Mouse (Mus musculus) hindbrain, embryonic 12.5 days (tissue): ENCODE results near the gene Rpf2. TPM values are rescaled to one million over a fixed set of nuclear protein-coding genes. Genes with fewer than 3 reads are reported as not detected.

Source experiments
- ATAC-seq: fragments of 200-750 bp; cut with Nextera tagmentation; 2 replicates; pipeline ENCODE4 v1.8.0; 2017; ENCODE audit warnings: moderate TSS enrichment; ENCODE audit not compliant: low FRiP score
- H3K27ac ChIP-seq: fragments of 300-500 bp; sonication (generic); 2 replicates; pipeline ENCODE4 v1.5.1; 2016; ENCODE audit warnings: mild to moderate bottlenecking
- H3K27me3 ChIP-seq: fragments of 300-500 bp; sonication (generic); 2 replicates; pipeline ENCODE4 v1.6.1; 2016; ENCODE audit warnings: mild to moderate bottlenecking
- H3K36me3 ChIP-seq: fragments of 300-500 bp; sonication (generic); 2 replicates; pipeline ENCODE4 v1.6.1; 2016; ENCODE audit warnings: mild to moderate bottlenecking
- H3K4me1 ChIP-seq: fragments of 300-500 bp; sonication (generic); 2 replicates; pipeline ENCODE4 v1.6.1; 2016
- H3K4me2 ChIP-seq: fragments of 300-500 bp; sonication (generic); replicated peaks from 2 replicates; pipeline ENCODE4 v1.6.1; 2016; ENCODE audit warnings: mild to moderate bottlenecking
- H3K4me3 ChIP-seq: fragments of 300-500 bp; sonication (generic); 2 replicates; pipeline ENCODE4 v1.5.1; 2016; ENCODE audit warnings: mild to moderate bottlenecking
- H3K9ac ChIP-seq: fragments of 300-500 bp; sonication (generic); 2 replicates; pipeline ENCODE4 v1.6.1; 2016; ENCODE audit warnings: mild to moderate bottlenecking, moderate library complexity
- H3K9me3 ChIP-seq: fragments of 300-500 bp; sonication (generic); replicated peaks from 2 replicates; pipeline ENCODE4 v1.6.1; 2016; ENCODE audit warnings: mild to moderate bottlenecking
- WGBS: fragments of 180-500 bp; shearing (Covaris S2); methylation state at CpG from one replicate; pipeline ENCODE4 v1.1.7; 2016; 5-methylcytosine and 5-hydroxymethylcytosine counted together
- polyA plus RNA-seq: library from polyadenylated mRNA; unstranded; fragments of >200 nt; fragmentation: Nextera tagmentation; extraction: Ambion mirVana; gene quantifications from 2 replicates; pipeline ENCODE4 v1.2.1, GENCODE M21; 2016

Gene Rpf2
- polyA plus RNA-seq, 1 experiment from 2014 or later = 65.4 TPM

DNA sequence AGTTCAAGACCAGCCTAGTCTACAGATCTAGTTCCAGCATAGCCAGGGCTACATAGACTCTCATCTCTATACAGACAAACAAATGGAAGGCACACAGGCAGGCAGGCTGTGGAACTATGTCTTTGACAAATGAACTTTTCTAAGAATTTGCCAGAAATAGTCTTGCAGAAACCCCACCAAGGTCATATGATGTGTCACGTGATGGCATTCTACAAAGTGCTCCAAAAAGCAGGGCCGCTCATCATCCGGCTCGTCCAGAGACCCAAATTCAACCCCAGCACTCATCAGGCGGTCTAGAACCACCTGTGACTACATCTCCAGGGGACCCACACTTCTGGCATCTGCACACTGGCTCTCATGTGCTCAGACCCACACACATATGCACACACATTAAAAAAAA, 9.0 kb downstream of the Rpf2 start:
- WGBS = 98% methylated on average over 5 of the region's 5 CpGs
- Histone ChIP-seq H3K27me3 (no peaks in the 10 kb centered on the region), H3K27ac (no peak overlapping the region), H3K9me3 (no peaks in the 10 kb centered on the region), H3K4me1 (no peaks in the 10 kb centered on the region), H3K9ac (no peak overlapping the region), H3K36me3 (peaks cover 59% of the 10 kb centered on the region), H3K4me3 (no peak overlapping the region), H3K4me2 (no peak overlapping the region)
- ATAC-seq = no peak

- H3K9ac ChIP-seq = no peak overlapping the region
- no peak overlapping the region for H3K27ac ChIP-seq
- no peaks in the 10 kb centered on the region for H3K9me3 ChIP-seq
- H3K36me3 ChIP-seq = peaks cover 64% of the 10 kb centered on the region
- no peaks in the 10 kb centered on the region for H3K27me3 ChIP-seq
- ATAC-seq = no peak
- no peaks in the 10 kb centered on the region for H3K4me1 ChIP-seq
- no peak overlapping the region for H3K4me2 ChIP-seq
- 87% methylated on average over 3 of the region's 3 CpGs for WGBS
- H3K4me3 ChIP-seq = no peak overlapping the region
Observed at GRCm38 (mm10) chr10:40233241-40233640, 13.6 kb downstream of the Rpf2 start.

DNA sequence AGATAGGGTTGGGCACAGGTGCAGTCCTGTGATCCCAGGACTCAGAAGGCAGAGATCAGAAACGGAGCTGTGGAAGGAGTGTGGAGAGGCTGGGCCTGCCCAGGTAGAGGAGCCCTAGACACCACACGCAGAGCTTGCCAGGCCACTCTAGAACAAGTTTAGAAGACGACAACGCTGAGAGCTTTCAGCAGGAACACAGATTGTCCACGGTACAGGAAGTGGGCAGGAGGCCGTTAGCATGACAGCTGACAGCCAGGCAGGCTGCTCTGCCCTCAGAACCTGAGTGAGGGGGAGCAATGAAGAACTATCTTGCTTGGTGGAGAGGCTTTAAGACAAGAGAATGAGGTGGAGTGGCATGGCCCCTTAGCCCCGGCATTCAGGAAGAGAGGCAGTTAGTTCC, 14.4 kb downstream of the Rpf2 start:
- peaks cover 61% of the 10 kb centered on the region for H3K36me3 ChIP-seq
- H3K4me2 ChIP-seq = no peak overlapping the region
- ATAC-seq = no peak
- no peaks in the 10 kb centered on the region for H3K27me3 ChIP-seq
- H3K4me3 ChIP-seq = no peak overlapping the region
- H3K27ac ChIP-seq = no peak overlapping the region
- H3K4me1 ChIP-seq = no peaks in the 10 kb centered on the region
- no peaks in the 10 kb centered on the region for H3K9me3 ChIP-seq
- 89% methylated on average over 7 of the region's 7 CpGs for WGBS
- H3K9ac ChIP-seq = no peak overlapping the region

DNA sequence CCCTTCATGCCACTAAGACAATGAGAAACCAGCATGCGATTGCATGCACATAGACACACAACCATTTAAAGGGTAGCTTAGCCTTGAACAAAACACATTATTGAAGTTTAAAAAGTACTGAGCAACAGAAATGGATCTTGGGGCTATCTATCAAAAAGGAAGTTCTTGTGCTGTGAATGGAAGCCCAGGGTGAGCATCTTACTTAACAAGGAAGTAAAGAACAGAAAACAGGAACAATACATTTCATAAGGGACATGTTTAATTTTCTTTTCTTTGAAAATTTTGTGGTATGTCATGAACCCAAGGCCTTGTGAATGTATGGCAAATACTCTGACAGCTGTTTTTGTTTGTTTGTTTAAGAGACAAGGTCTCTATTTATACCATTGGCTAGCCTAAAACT, 17.1 kb downstream of the Rpf2 start:
- Histone ChIP-seq H3K9ac (no peak overlapping the region), H3K36me3 (peaks cover 57% of the 10 kb centered on the region), H3K27ac (no peak overlapping the region), H3K27me3 (no peaks in the 10 kb centered on the region), H3K4me2 (no peak overlapping the region), H3K4me1 (no peaks in the 10 kb centered on the region), H3K9me3 (no peaks in the 10 kb centered on the region), H3K4me3 (no peak overlapping the region)
- ATAC-seq = no peak
- 89% methylated on average over 1 of the region's 1 CpGs for WGBS

GRCm38 (mm10) chr10:40227660-40228303, 19.1 kb downstream of the Rpf2 start:
- no peak for ATAC-seq
- Histone ChIP-seq H3K4me1 (no peaks in the 10 kb centered on the region), H3K27ac (no peak overlapping the region), H3K27me3 (no peaks in the 10 kb centered on the region), H3K9me3 (no peaks in the 10 kb centered on the region), H3K36me3 (peaks cover 69% of the 10 kb centered on the region), H3K9ac (no peak overlapping the region), H3K4me3 (no peak overlapping the region), H3K4me2 (no peak overlapping the region)
- WGBS = 90% methylated on average over 4 of the region's 4 CpGs

GRCm38 (mm10) chr10:40218874-40219273, 28.0 kb downstream of the Rpf2 start:
- WGBS = 79% methylated on average over 3 of the region's 3 CpGs
- Histone ChIP-seq H3K9ac (no peak overlapping the region), H3K27ac (no peak overlapping the region), H3K4me1 (no peaks in the 10 kb centered on the region), H3K4me2 (no peak overlapping the region), H3K36me3 (peaks cover 27% of the 10 kb centered on the region), H3K9me3 (no peaks in the 10 kb centered on the region), H3K27me3 (no peaks in the 10 kb centered on the region), H3K4me3 (no peak overlapping the region)
- no peak for ATAC-seq

GRCm38 (mm10) chr10:40212443-40213169, 34.2 kb downstream of the Rpf2 start:
- Histone ChIP-seq H3K27me3 (no peaks in the 10 kb centered on the region), H3K27ac (no peak overlapping the region), H3K36me3 (no peaks in the 10 kb centered on the region), H3K4me2 (no peak overlapping the region), H3K9me3 (no peaks in the 10 kb centered on the region), H3K4me1 (no peaks in the 10 kb centered on the region), H3K4me3 (no peak overlapping the region), H3K9ac (no peak overlapping the region)
- peak; percentile 72 for ATAC-seq
- WGBS = 45% methylated on average over 13 of the region's 13 CpGs

DNA sequence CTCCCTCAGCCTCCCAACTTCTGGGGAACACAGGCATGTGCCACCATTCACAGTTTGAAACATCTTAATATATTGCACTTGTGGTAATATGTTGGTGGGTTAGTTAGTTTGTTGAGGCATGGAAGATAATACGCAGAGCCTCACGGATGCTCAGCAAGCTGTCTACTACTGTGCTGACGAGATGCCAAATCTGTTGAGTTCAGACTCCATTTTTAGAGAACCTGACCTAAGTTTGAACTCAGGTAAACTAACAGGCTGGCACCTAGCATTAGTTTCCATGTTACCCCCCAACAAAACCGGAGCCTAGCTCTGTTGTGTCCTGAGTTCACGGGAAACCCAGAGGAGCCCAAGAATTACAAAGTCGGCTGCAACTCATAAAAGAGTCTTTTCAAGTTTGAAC, 51.8 kb downstream of the Rpf2 start:
- peaks cover 5% of the 10 kb centered on the region for H3K4me1 ChIP-seq
- no peak for ATAC-seq
- no peaks in the 10 kb centered on the region for H3K36me3 ChIP-seq
- H3K27me3 ChIP-seq = no peaks in the 10 kb centered on the region
- WGBS = 85% methylated on average over 6 of the region's 6 CpGs
- no peak overlapping the region for H3K9ac ChIP-seq
- no peak overlapping the region for H3K27ac ChIP-seq
- H3K4me3 ChIP-seq = no peak overlapping the region
- no peaks in the 10 kb centered on the region for H3K9me3 ChIP-seq
- no peak overlapping the region for H3K4me2 ChIP-seq

DNA sequence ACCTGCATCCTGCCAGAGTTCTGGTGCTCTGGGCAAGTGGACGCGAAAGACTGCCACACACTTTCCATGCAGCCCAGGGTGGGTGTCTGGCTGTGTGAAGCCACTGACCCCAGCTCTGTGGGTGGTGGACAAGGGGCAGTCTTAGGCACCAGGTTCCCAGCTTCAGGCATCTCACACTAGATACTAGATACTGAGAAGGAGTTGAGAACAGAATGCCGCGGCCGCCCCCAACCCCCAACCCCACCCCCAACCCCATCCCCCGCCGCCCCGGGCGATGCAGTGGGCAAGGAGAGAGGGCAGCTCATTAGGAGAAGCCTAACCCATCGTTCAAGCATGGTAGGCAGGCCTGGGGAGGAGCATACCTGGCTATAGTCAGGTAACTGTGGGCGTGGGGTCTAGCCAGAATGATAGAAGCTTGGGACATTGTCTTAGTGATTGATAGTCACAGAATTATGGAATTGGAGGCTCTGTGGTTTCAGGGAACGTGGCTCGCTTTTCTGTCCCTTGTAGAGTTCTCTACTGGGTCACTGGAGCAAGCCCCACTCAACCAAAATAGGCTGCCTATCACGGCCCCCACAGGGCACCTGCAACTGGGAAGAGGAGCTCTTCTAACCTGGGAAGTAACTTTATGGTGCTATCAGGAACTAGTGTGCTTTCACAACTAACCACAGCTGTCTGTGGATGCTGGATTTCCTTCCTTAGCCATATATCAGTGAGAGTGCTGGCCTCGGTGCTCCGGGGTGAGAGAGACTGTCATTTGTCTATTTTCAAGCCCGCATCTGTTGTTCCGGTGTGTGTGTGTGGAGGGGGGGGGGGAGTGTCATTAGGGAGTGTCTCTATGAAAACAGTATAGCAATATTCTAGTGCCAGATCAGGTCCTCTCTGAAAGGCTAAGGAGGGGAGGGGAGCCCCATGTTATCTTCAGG, 54.6 kb downstream of the Rpf2 start:
- Histone ChIP-seq H3K4me2 (peak overlapping the region; percentile 41), H3K9me3 (no peaks in the 10 kb centered on the region)
- WGBS = 58% methylated on average over 18 of the region's 18 CpGs

GRCm38 (mm10) chr10:40191338-40191979, 55.4 kb downstream of the Rpf2 start:
- Histone ChIP-seq H3K9me3 (no peaks in the 10 kb centered on the region), H3K27me3 (no peaks in the 10 kb centered on the region), H3K36me3 (no peaks in the 10 kb centered on the region), H3K4me3 (peak overlapping the region; percentile 6; the same call in 1 of the 2 replicates), H3K4me2 (peak overlapping the region; percentile 41), H3K27ac (no peak overlapping the region), H3K4me1 (peaks cover 5% of the 10 kb centered on the region), H3K9ac (no peak overlapping the region)
- 58% methylated on average over 22 of the region's 22 CpGs for WGBS
- no peak for ATAC-seq

More for the DNA sequence above, 54.6 kb downstream of the Rpf2 start:
- ATAC-seq = no peak
- Histone ChIP-seq H3K36me3 (no peaks in the 10 kb centered on the region), H3K27me3 (no peaks in the 10 kb centered on the region), H3K27ac (no peak overlapping the region), H3K9ac (no peak overlapping the region), H3K4me3 (peak overlapping the region; percentile 6; the same call in 1 of the 2 replicates), H3K4me1 (peaks cover 5% of the 10 kb centered on the region)

- 87% methylated on average over 8 of the region's 8 CpGs for WGBS
- Histone ChIP-seq H3K4me1 (peaks cover 5% of the 10 kb centered on the region), H3K4me2 (no peak overlapping the region), H3K9ac (no peak overlapping the region), H3K9me3 (no peaks in the 10 kb centered on the region), H3K36me3 (no peaks in the 10 kb centered on the region), H3K27ac (no peak overlapping the region), H3K27me3 (no peaks in the 10 kb centered on the region), H3K4me3 (no peak overlapping the region)
- ATAC-seq = no peak
Observed at GRCm38 (mm10) chr10:40190871-40191270, 56.0 kb downstream of the Rpf2 start.

DNA sequence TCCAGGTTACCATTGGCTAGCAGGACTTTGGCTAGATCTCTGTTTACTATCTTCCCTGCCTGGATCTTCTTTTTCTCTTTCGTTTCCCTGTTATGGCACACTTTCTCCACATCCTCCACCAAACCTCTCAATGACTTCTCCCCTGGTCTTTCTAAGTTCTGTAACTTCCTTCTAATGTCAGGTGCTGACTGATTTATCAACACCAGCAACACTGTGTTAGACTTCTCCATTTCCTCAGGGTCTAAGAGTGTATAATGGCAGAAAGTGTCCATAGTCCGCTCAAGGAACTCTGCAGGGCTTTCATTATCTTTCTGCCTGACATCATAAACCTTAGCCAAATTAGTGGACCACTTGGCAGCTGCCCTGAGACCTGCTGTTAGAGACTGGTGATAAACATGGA, 57.1 kb downstream of the Rpf2 start:
- H3K4me2 ChIP-seq = no peak overlapping the region
- H3K27ac ChIP-seq = no peak overlapping the region
- no peaks in the 10 kb centered on the region for H3K36me3 ChIP-seq
- H3K9me3 ChIP-seq = no peaks in the 10 kb centered on the region
- H3K9ac ChIP-seq = no peak overlapping the region
- WGBS = 95% methylated on average over 2 of the region's 2 CpGs
- H3K27me3 ChIP-seq = no peaks in the 10 kb centered on the region
- peaks cover 5% of the 10 kb centered on the region for H3K4me1 ChIP-seq
- no peak overlapping the region for H3K4me3 ChIP-seq
- ATAC-seq = no peak
